Mouse (Mus musculus): Measurements from ENCODE around the gene Ap2b1.
"Not testable (repeated sequence)": the region's sequence is repeated elsewhere in the genome, so short reads cannot be mapped to it uniquely, and the experiment has no call there.

Gene Ap2b1

DNA sequence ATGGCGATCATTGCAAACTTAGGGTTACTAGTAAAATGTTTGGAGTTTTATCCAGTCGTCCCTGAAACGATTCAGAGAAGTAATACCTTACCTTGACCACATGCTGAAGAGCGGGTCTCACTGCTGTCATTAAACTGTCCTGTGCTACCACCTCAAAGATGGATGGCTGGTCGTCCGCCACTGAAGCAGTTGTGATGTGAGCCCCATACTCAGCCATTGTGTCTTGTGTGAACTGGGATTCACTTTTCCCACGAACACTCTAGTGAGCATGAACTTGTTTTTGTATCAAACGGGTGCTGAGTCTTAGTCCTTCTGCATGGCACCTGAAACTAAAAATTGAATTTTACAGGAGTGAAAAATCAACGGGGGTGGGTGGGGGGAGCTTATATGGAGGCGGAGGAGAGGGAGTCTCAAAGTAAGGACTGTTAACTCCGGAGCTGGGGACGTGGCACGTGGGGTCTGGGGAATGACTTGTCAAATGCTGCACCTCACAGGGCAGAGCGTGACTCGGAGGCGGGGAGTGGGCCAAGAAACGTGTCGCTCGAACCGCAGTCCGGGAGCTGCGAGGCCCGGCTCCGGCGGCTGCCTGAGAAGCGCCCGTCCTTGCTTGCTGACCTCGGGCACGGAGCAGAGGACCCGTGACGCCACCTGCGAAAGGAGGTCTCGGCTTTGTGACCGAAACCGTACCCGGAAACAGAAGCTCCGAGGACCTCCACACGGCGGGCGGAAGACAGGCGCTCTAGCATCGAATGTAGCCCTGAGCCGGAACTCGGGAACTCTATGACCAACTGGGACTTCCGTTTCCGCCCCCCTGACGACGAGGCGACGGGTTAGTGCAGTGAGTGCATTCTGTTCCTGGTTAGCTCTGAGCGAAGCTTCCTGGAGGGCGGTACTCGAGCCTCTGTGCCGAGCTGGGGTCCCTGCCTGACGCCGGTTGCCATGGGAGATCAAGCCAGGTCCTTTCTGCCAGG is at the start of gene Ap2b1:
Gene Ap2b1, plus strand, starts transcription at position 800 of the 971 bp plus-strand sequence.
- in situ Hi-C loops (cut with MboI, MseI) = no loop called here

DNA sequence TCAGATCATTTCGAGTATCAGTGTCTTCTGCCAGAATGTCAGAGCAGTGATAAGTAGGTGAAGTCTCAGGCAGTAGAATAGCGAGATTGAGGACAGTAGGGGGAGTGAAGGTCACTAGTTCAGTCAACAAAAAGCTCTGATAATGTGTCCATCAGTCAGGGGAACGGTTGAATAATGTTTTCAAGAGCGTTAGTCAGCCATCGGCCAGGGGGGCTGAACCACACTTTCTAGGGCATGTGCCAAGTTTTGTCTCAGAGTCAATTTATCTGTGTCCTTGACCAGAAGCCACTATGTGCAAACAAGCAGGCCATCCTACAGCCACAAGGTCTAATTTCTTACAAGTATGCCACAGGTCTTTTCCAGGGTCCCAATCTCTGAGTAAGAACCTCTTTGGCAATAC is 41.6 kb upstream of the Ap2b1 start:
- in situ Hi-C loops (cut with MboI, MseI) = not testable (repeated sequence)

DNA sequence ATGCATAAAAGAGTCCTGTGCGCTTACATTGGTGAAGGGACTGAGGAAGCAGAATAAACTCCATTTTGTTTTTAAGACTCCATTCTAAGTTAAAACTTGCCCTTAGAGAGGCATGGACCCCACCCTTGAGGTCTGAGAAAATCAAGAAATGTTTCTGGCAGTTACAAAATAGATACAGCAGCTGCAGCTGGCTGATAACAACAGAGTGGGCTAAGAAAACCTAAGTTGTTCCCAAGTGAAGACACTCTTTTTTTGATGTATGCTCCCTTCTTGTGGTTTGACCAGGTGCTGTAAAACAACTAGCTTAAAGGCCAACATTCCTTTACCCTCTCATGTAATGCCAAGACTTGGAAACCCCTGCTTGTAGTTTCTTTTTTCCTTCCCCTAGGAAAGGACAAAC is 36.2 kb upstream of the Ap2b1 start:
- in situ Hi-C loops (cut with MboI, MseI) = no loop called here

DNA sequence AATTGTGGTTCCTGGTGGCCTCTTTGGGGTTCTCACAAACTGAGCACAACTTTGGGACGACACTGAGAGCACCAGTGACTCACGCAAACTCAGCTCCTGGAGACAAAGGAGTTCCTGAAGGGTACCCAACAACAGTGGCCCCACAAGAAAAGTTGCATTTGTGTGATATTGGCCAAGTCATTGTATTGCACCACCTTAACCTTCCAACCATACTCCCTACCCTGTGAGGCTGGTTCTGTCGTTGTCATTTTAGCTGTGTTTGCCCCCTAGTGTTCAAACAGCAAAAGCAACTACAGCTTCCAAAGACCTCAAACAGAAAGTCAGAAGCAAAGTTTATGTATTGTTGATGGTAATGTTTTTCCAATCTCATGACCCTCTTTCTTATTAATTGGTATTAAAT is 35.7 kb upstream of the Ap2b1 start:
- in situ Hi-C loops (cut with MboI, MseI) = no loop called here

DNA sequence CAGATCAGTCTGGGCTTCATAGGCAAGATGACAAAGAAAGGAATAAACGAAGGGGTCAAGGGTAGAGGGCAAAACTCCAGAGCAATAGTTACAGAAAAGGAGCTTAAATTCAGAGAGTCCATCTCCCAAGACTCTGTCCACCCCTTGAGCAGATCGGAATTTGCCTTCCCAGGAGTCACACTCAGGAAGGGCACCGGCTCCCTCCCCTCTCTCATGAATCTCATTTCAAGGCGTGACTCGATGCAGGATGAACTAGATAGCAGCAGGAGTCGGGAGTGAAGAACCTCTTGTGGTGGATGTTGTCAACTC is 28.0 kb upstream of the Ap2b1 start:
- in situ Hi-C loops (cut with MboI, MseI) = no loop called here

DNA sequence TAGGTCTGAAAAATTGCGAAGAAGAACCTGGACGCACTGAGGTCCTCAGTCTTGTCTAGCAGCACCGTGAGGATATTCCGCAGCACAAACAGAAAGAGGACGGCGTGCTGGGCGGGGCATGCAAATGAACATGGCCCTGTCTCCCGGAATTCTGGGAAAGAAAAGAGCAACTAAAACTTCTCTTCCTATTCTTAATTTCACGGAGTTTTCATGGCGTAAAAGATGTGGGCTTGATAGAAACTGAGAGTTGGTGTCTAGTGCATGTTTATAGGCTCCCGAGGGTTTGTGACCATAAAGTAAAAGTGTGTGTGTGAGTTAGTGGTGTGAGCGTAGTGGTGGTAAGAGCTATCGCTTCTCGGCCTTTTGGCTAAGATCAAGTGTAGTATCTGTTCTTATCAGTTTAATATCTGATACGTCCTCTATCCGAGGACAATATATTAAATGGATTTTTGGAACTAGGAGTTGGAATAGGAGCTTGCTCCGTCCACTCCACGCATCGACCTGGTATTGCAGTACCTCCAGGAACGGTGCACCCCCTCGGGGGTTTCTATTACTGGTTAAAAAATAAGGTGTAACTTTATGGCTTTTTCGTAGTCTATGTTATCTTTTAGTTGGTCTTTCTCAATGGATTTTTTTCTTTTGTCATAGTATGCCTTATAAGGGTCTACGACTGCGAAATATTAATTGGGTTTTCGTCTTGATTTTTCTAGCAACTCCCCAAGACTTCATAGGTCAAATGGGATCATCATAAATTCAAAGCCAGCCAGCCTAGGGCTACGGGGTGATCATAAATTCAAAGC is 27.5 kb upstream of the Ap2b1 start:
- in situ Hi-C loops (cut with MboI, MseI) = no loop called here

DNA sequence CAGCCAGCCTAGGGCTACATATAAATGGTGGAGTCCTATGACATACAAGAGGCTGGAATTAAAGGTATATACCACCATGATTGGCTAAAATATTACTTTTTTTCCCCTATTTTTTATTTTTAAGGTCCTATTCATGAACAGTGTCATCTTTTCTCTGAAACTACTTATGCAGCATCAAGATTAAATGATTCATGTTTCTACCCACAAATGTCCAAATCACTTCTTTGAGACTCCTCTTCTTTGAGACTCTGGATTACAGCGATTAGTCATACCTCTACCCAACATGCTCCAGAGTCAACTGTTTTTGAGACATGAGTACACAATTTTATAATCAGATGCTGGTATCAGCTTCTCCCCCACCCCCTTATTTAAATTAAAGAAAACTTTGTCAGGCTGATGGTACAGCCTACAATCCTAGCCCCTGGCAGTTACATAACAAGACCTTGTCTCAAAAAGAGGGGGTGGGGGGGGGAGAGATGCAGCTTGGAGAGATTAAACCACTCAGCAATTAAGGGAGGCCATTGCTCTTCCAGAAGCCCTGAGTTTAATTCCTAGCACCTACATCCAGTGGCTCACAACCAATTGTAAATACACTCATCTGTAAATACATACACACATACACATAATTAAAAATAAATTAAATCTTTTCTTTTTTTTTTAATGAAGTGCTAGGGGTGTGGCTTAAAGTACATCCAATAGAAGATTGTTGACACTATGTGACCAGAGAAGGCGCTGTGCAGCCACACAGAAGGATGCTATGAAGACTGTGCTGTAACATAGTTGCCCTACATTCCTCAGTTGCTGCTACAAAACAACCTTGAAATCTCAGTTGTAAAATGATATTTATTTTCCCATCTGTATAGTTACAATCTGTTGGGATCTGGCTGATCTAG is 26.6 kb upstream of the Ap2b1 start:
- in situ Hi-C loops (cut with MboI, MseI) = no loop called here

DNA sequence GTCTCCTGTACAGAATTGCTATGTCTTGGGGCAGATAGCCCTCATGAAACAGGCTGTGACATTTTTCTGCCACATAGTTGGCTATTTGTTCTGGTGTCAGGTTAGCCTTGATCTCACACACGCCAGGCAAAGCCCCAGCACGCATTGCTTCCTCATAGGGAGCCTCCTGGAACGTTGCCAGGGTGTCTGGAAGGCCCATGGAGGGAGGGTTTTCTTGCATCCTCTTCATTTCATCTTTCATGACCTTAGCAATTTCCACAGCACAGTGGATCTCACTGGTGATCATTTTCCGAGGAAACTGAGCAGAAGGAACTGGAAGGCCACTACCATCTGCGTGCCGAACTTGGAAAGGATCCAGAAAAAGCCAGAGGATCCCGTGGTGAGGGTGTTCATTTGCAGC is 22.6 kb upstream of the Ap2b1 start:
- in situ Hi-C loops (cut with MboI, MseI) = no loop called here

DNA sequence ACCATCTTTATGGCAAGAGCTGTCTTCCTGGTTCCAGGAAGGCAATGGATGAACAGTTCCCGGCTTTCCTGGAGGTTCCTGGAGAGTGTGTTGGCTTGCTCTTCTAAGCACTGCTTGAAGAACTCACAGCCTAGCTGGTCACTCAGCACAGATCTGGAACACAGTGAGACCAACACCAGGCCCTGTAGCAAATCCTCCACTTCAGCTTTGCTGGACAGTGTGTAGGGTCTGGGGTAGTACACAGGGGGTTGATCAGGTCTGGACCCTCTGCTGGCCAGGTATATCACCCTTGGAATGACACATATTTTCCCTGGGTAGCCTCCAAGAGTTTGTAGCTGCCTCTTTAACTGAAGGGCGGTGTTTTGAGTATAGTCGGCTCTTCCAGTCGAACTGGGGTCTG is 19.8 kb upstream of the Ap2b1 start:
- in situ Hi-C loops (cut with MboI, MseI) = no loop called here

DNA sequence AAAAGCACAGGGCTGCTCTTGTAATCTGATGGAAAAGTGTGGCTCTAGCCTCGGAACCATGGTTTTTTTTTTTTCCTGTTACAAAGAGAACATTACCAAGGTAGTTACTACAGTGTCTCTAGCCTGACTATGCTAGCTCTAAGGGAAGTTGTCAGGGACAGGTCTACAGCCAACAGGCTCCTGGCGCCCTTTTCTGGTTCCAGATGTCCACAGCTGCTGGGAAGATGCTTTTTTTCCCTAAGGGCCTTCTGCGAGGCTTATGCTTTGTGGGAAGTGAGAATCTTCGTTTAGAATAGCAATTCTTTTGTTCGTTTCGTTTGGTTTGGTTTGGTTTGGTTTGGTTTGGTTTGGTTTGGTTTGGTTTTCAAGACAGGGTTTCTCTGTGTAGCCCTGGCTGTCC is 19.1 kb upstream of the Ap2b1 start:
- in situ Hi-C loops (cut with MboI, MseI) = no loop called here

DNA sequence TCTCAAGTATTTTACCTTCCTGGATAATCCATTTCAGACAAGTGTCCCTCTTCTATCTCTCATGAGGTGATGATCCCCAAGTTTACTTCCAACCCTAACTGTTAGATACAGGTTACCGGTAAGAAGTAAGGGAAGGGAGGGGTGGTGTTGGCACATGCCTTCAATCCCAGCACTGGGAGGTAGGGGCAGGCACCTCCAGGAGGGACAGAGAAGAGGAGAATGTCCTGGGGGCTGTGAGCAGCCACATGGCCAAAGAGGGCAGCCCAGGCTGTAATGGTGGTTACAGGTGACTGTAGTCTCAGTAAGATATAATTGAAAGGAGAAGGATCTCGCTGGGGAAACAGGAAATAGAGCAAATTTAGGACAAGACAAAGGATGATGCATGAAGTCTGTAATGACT is 16.7 kb upstream of the Ap2b1 start:
- in situ Hi-C loops (cut with MboI, MseI) = no loop called here

DNA sequence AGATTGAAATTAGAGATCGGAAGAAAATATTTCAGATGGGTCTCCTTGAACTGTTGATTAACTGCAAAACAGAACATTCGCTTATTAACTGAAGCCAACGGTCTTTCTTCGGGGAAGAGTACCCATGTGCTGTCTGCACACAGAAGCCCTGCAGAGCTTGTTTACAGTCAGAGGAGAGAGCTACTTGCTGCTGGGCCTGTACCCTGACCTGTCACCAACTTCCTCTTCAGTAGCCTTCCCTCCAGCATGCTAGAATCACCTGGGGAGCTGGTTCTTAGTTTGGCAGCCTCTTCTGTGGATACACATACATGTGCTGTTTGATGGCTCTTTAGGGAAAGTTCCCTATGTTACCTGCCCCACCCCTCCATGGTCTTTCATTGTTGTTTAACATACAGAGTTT is 13.2 kb upstream of the Ap2b1 start:
- in situ Hi-C loops (cut with MboI, MseI) = no loop called here

DNA sequence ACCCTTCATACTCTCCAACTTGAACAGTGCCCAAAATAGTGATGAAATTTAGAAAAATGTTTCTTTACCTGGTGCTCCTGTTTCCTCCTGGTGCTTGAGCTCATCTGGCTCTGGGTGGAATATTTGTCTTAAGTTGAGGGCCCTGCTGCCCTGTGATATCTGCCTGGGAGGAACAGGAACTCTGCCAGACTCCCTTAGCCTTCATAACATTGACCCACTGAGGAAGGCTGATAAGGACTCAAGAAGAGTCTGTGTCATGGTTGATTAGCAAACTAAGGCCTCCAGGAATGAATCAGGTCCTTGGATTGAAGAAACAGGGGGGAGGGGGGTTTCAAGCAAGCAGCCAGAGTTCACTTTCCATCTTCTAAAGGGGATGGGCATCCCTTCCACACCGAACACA is 12.3 kb upstream of the Ap2b1 start, which contains the start of gene Slfn14:
Gene Slfn14, minus strand, starts transcription at position 161 of the 400 bp plus-strand sequence.
- in situ Hi-C loops (cut with MboI, MseI) = no loop called here

DNA sequence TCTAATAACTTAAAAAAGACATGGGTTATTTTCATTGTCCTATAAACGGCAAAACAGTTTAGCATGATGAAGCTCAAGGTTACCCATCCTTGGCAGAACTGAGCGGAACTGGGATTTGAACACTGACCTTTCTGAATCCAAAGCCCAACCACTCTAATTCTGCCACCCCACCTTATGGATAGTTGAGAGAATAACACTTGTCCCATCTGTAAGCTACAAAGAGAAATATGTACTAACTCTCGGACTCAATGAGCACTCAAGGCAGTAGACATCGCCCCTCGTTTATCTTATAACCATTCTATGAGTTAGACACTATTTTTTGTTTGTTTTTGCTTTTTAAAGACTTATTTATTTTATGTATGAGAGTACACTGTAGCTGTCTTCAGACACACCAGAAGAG is 9.8 kb upstream of the Ap2b1 start:
- in situ Hi-C loops (cut with MboI, MseI) = no loop called here

DNA sequence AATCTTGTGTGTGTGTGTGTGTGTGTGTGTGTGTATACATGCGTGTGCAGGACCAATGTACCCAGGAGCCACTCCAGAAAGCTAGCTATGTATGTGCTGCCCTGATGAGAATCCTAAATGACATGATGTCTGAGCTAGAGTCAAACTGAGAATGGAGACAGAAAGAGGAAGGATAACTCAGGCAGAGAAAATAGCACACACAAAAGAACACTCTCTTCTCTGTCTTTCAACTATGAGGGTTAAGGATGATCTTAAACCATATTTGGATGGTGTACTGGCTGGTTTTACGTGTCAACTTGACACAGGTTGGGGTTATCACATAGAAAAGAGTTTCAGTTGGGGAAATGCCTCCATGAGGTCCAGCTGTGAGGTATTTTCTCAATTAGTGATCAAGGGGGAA is 9.2 kb upstream of the Ap2b1 start:
- in situ Hi-C loops (cut with MboI, MseI) = no loop called here

DNA sequence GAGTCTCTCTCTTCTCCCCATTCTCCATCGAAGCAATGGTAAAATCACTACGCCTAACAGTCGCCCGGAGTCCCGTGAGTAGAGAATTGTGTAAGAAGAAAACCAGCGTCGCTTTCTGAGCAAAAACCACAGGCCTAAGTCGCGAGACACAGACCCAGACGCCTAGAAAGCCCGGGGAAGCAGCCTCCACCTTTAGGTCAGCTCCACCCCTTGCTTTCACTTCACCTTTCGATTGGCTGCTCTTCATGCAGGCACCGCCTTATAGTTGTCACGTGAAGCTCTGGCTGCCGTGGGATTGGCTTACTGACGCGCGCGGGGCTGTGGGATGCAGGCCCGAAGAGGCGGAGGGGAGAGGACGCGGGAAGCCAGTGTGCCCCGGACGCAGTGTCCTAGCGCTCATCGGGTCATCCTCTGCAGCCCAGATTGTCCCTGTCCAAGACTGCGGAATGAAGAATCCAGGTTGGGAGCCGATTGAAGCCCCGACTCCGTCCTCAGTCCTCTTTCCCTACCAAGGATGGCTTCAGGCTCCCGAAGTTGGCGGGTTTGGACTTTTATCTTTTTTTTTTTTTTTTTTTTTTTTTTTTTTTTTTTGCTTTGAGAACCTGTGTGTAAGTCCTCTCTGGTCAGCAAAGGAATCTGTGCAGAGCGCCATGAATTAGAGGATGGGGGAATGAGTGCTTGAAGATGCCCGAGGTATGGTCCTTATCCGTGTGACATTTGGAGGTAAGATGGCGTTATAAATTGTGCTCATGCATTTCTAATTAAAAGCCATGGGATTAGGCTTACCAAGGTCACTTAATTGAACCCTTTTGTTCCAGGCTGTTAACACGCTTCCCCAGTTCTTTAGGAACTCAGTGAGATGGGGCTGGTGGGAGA is 7.2 kb upstream of the Ap2b1 start:
- in situ Hi-C loops (cut with MboI, MseI) = no loop called here

DNA sequence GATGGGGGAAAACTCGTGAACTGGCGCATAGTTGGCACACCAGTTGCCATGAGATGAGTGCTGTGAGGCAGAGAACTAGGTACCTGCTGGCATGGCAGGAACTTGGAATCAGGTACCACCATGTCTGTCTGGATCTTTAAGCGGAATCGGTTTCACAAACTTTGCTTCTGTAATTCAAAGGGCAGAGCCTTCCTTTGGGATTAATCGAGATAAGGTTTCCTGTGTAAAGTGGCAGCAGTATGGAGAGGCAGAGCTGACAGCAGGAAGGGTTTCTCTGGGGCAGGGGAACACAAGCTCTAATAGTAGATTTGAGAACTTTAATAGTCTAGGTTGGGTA is 6.6 kb upstream of the Ap2b1 start:
- in situ Hi-C loops (cut with MboI, MseI) = no loop called here

DNA sequence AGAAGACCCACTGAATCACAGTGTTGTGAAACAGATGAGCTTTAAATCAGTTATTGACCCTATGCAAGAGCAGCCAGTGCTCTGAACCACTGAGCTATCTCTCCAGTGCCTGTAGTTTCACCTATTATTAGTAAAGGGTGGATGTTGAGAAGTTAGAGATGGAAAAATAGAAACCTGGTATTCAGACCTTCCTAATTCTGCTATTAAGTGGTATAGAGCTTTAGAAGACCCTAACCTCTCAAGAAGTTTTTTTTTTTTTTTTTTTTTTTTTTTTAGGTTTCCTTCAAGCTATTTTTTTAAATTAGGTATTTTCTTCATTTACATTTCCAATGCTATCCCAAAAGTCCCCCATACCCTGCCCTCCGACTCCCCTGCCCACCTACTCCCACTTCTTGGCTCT is 5.6 kb upstream of the Ap2b1 start:
- in situ Hi-C loops (cut with MboI, MseI) = no loop called here

DNA sequence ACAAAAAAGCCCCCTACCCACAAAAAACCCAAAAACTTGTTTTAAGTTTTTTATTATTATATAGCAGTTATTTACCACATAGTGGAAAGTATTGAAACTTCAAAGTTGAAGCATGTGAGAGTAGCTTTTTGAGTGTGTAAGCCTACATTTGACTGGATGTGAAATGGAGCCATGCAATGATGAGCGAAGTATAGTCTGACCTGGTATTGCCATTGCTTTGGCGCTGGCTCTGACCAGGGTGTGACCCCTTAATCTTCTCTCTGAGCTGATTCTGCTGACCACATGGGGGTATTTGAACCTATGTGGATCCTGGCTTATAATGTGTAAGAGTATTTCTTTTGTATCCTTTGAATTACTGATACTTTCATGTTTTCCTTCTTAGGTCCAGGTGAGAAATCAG is 4.7 kb upstream of the Ap2b1 start:
- in situ Hi-C loops (cut with MboI, MseI) = no loop called here

DNA sequence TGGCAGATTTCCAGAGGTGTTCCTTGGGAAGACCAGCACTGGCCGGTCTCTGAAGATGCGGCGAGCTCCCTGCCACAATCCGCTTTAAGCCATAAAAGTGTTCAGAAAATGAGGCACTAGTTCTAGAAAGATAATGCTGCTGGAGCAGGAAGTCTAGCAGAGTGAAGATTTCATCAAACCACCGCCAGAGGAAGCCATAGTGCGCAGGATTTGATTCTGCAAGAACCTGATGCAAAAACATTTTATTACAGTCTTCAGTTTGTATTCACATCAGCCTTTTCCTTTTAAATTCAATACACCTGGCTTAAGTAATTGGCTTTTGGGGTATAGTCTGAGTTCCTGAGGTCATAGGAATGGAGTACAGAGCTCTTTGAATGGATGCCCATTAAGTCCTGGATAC is 1.0 kb upstream of the Ap2b1 start:
- in situ Hi-C loops (cut with MboI, MseI) = no loop called here

DNA sequence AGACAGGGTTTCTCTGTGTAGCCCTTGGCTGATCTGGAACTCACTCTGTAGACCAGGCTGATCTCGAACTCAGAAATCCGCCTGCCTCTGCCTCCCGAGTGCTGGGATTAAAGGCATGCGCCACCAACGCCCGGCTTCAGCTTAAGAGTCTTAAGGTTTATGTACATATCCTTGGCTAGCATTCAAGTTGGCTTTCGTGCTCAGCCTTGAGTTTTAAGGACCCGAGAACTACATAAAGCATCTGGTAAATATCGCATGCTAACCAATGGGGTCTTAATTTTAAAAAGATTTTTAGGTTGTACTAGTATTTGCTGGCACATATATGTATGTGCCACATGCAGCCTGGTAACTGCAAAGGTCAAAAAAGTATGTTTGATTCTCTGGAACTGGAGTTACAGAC is 900 bp downstream of the Ap2b1 start:
- in situ Hi-C loops (cut with MboI, MseI) = no loop called here
